Mouse (Mus musculus) kidney, adult 2 months (tissue): ENCODE measurements around the gene Cyfip2.

Source experiments
- CTCF ChIP-seq: fragments of 200-500 bp; conservative IDR thresholded peaks from 2 replicates; pipeline ENCODE4 v1.5.1; 2011; ENCODE audit warnings: low read depth, mild to moderate bottlenecking, control low read depth, low read length, moderate library complexity, mixed read lengths; ENCODE audit not compliant: insufficient read depth, insufficient read length
- POLR2A ChIP-seq: fragments of 200-500 bp; IDR thresholded peaks from one replicate; pipeline ENCODE4 v1.6.1; 2011; ENCODE audit warnings: low read depth, low read length, control low read depth

GRCm38 (mm10) chr11:46304093-46304492 lies 8.6 kb downstream of the Cyfip2 start:
- TF ChIP-seq CTCF (no peak), POLR2A (no peak)
